Mouse (Mus musculus): ENCODE measurements around the gene Megf8.

Gene Megf8

GRCm38 (mm10) chr7:25316532-25317445 lies at the start of gene Megf8:
TSS of gene Megf8 (plus strand) at chr7:25317164.
- in situ Hi-C loops (cut with MboI), result no loop called here

- in situ Hi-C loops (cut with MboI), result no loop called here
Observed at GRCm38 (mm10) chr7:25267301-25267750, 49.6 kb upstream of the Megf8 start, which contains the start of gene Cic. TSS of gene Cic (plus strand) at chr7:25267704.

- in situ Hi-C loops (cut with MboI), result no loop called here
Observed at GRCm38 (mm10) chr7:25267751-25268463, 49.1 kb upstream of the Megf8 start.

GRCm38 (mm10) chr7:25268588-25268987 lies 48.4 kb upstream of the Megf8 start:
- in situ Hi-C loops (cut with MboI), result no loop called here

- in situ Hi-C loops (cut with MboI), result no loop called here
Observed at GRCm38 (mm10) chr7:25269029-25269428, 47.9 kb upstream of the Megf8 start.

GRCm38 (mm10) chr7:25269545-25270271 lies 47.3 kb upstream of the Megf8 start:
- in situ Hi-C loops (cut with MboI), result loop anchor here (10.0 kb wide), 1 partner anchor 85 kb away; no protein-coding TSS in a partner anchor

- in situ Hi-C loops (cut with MboI), result loop anchor here (10.0 kb wide), 1 partner anchor 86 kb away; no protein-coding TSS in a partner anchor
Observed at GRCm38 (mm10) chr7:25270652-25271633, 46.0 kb upstream of the Megf8 start.

- in situ Hi-C loops (cut with MboI), result loop anchor here (10.0 kb wide), 1 partner anchor 87 kb away; no protein-coding TSS in a partner anchor
Observed at GRCm38 (mm10) chr7:25271651-25272444, 45.1 kb upstream of the Megf8 start.

- in situ Hi-C loops (cut with MboI), result loop anchor here (10.0 kb wide), 1 partner anchor 88 kb away; no protein-coding TSS in a partner anchor
Observed at GRCm38 (mm10) chr7:25272445-25273258, 44.3 kb upstream of the Megf8 start.

- in situ Hi-C loops (cut with MboI), result loop anchor here (10.0 kb wide), 1 partner anchor 89 kb away; no protein-coding TSS in a partner anchor
Observed at GRCm38 (mm10) chr7:25273259-25274241, 43.4 kb upstream of the Megf8 start.

- in situ Hi-C loops (cut with MboI), result loop anchor here (10.0 kb wide), 1 partner anchor 90 kb away; no protein-coding TSS in a partner anchor
Observed at GRCm38 (mm10) chr7:25274571-25274970, 42.4 kb upstream of the Megf8 start.

GRCm38 (mm10) chr7:25274996-25275395 lies 42.0 kb upstream of the Megf8 start:
- in situ Hi-C loops (cut with MboI), result loop anchor here (5.0 to 10.0 kb wide), 2 partner anchors 33 to 90 kb away; no protein-coding TSS in a partner anchor

- in situ Hi-C loops (cut with MboI), result loop anchor here (5.0 to 10.0 kb wide), 2 partner anchors 33 to 91 kb away; no protein-coding TSS in a partner anchor
Observed at GRCm38 (mm10) chr7:25275555-25276298, 41.2 kb upstream of the Megf8 start.

- in situ Hi-C loops (cut with MboI), result loop anchor here (5.0 to 10.0 kb wide), 2 partner anchors 35 to 93 kb away; no protein-coding TSS in a partner anchor
Observed at GRCm38 (mm10) chr7:25277405-25277804, 39.6 kb upstream of the Megf8 start.

GRCm38 (mm10) chr7:25277998-25278340 lies 39.0 kb upstream of the Megf8 start:
- in situ Hi-C loops (cut with MboI), result loop anchor here (5.0 to 10.0 kb wide), 2 partner anchors 36 to 93 kb away; no protein-coding TSS in a partner anchor

Measured in mature B cell (primary cell).